Mouse (Mus musculus): Measurements from ENCODE around the gene Ctsll3. TPM values are rescaled to one million over a fixed set of nuclear protein-coding genes. Genes with fewer than 3 reads are reported as not detected.

Ctsll3 gene
- not detected in 2 replicates for polyA plus RNA-seq (2011; ENCODE audit: insufficient read depth, insufficient read length, low replicate concordance, missing spikeins)

- TF ChIP-seq CTCF (IDR thresholded peaks at IDR 0.05; ENCODE audit: control insufficient read depth, insufficient read depth, low read length) = no peak
- no peak for TF ChIP-seq POLR2A (IDR thresholded peaks at IDR 0.05; ENCODE audit: borderline replicate concordance, control insufficient read depth, low read depth, low read length)
- Histone ChIP-seq H3K4me3 (replicated peaks; ENCODE audit: control insufficient read depth, low read depth, low read length) (no peak within 1 kb of the TSS), H3K27ac (ENCODE audit: control insufficient read depth, insufficient read depth, low read depth, low read length, poor library complexity) (no peak within 1 kb of the TSS), H3K4me1 (ENCODE audit: control insufficient read depth, insufficient read depth, low read length) (no peaks in the 10 kb centered on the region)
- WGBS = 67% methylated on average over 1 of the region's 1 CpGs
Measured at GRCm38 (mm10) chr13:60802749-60803148, at the start of gene Ctsll3. Gene Ctsll3, minus strand, starts transcription at chr13:60802849.

GRCm38 (mm10) chr13:60848241-60849120, 45.8 kb upstream of the Ctsll3 start:
- H3K4me1 ChIP-seq (ENCODE audit: control insufficient read depth, insufficient read depth, low read length) = no peaks in the 10 kb centered on the region; the same call in 1 of the 2 replicates
- TF ChIP-seq POLR2A (IDR thresholded peaks at IDR 0.05; ENCODE audit: borderline replicate concordance, control insufficient read depth, low read depth, low read length) = no peak
- no peak for TF ChIP-seq CTCF (IDR thresholded peaks at IDR 0.05; ENCODE audit: control insufficient read depth, insufficient read depth, low read length)
- WGBS = 62% methylated on average over 4 of the region's 4 CpGs
- peak overlapping the region; percentile 43; the same call in 1 of the 2 replicates for H3K27ac ChIP-seq (ENCODE audit: control insufficient read depth, insufficient read depth, low read depth, low read length, poor library complexity)
- H3K4me3 ChIP-seq (replicated peaks; ENCODE audit: control insufficient read depth, low read depth, low read length) = no peak overlapping the region

DNA sequence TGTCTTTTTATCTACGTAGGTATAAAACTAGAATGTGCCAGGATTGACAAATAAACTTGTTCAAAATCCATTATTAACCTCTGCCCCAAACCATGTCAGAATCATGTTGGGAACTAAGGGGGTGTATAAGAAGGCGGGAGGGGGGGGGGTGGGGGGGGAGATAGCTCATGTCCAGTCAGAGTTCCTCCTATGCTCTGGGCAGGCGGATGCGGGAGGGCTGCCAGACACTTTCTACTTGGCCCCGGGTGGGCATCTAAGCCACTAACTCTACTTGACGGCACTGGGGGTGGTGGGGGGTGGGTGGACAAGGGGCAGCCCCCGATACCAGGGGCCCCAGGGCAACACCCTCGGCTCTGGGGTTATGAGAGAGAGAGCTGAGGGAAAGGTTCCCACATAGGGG, 40.5 kb upstream of the Ctsll3 start:
- no peaks in the 10 kb centered on the region; the same call in 1 of the 2 replicates for H3K4me1 ChIP-seq (ENCODE audit: control insufficient read depth, insufficient read depth, low read length)
- WGBS = 77% methylated on average over 8 of the region's 8 CpGs
- TF ChIP-seq POLR2A (IDR thresholded peaks at IDR 0.05; ENCODE audit: borderline replicate concordance, control insufficient read depth, low read depth, low read length) = no peak
- no peak for TF ChIP-seq CTCF (IDR thresholded peaks at IDR 0.05; ENCODE audit: control insufficient read depth, insufficient read depth, low read length)
- H3K27ac ChIP-seq (ENCODE audit: control insufficient read depth, insufficient read depth, low read depth, low read length, poor library complexity) = no peak overlapping the region
- H3K4me3 ChIP-seq (replicated peaks; ENCODE audit: control insufficient read depth, low read depth, low read length) = no peak overlapping the region

GRCm38 (mm10) chr13:60842703-60843102, 40.1 kb upstream of the Ctsll3 start:
- no peak for TF ChIP-seq POLR2A (IDR thresholded peaks at IDR 0.05; ENCODE audit: borderline replicate concordance, control insufficient read depth, low read depth, low read length)
- TF ChIP-seq CTCF (IDR thresholded peaks at IDR 0.05; ENCODE audit: control insufficient read depth, insufficient read depth, low read length) = no peak
- Histone ChIP-seq H3K27ac (ENCODE audit: control insufficient read depth, insufficient read depth, low read depth, low read length, poor library complexity) (no peak overlapping the region), H3K4me1 (ENCODE audit: control insufficient read depth, insufficient read depth, low read length) (no peaks in the 10 kb centered on the region), H3K4me3 (replicated peaks; ENCODE audit: control insufficient read depth, low read depth, low read length) (no peak overlapping the region)
- WGBS = 57% methylated on average over 6 of the region's 6 CpGs

DNA sequence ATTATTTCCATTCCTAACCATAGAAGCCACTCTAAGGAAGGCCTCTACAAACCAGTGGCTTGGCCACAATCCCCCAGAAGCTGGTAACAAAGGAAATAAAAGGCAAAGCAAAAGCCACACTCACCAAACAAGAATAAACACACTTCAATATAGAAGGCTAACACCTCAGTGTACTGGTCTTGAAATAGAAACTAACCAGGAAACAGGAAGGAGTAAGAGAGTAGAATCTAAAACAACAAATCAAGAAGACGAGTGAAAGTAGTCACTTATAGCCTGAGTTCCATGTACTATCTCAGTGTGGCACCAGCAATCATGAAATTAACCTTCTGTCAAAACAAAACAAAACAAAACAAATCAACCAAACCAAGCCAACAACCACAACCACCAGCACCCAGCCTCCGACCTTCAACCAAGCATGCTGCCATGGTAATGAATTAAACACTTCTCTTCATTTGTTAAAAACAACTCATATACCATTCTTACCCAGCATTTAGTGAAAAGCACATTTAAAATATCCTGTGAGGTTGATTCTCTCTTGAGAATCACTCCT, 36.8 kb upstream of the Ctsll3 start:
- 48% methylated on average over 2 of the region's 2 CpGs for WGBS

GRCm38 (mm10) chr13:60826052-60826451, 23.4 kb upstream of the Ctsll3 start:
- Histone ChIP-seq H3K4me3 (replicated peaks; ENCODE audit: control insufficient read depth, low read depth, low read length) (no peak overlapping the region), H3K4me1 (ENCODE audit: control insufficient read depth, insufficient read depth, low read length) (no peaks in the 10 kb centered on the region), H3K27ac (ENCODE audit: control insufficient read depth, insufficient read depth, low read depth, low read length, poor library complexity) (no peak overlapping the region)
- TF ChIP-seq POLR2A (IDR thresholded peaks at IDR 0.05; ENCODE audit: borderline replicate concordance, control insufficient read depth, low read depth, low read length) (no peak), CTCF (IDR thresholded peaks at IDR 0.05; ENCODE audit: control insufficient read depth, insufficient read depth, low read length) (no peak)
- 29% methylated on average over 3 of the region's 3 CpGs for WGBS

More for the DNA sequence above, 36.8 kb upstream of the Ctsll3 start:
- no peak for TF ChIP-seq POLR2A (IDR thresholded peaks at IDR 0.05; ENCODE audit: borderline replicate concordance, control insufficient read depth, low read depth, low read length)
- TF ChIP-seq CTCF (IDR thresholded peaks at IDR 0.05; ENCODE audit: control insufficient read depth, insufficient read depth, low read length) = no peak
- H3K4me3 ChIP-seq (replicated peaks; ENCODE audit: control insufficient read depth, low read depth, low read length) = no peak overlapping the region
- H3K27ac ChIP-seq (ENCODE audit: control insufficient read depth, insufficient read depth, low read depth, low read length, poor library complexity) = no peak overlapping the region
- no peaks in the 10 kb centered on the region for H3K4me1 ChIP-seq (ENCODE audit: control insufficient read depth, insufficient read depth, low read length)

- Histone ChIP-seq H3K4me1 (ENCODE audit: control insufficient read depth, insufficient read depth, low read length) (no peaks in the 10 kb centered on the region), H3K27ac (ENCODE audit: control insufficient read depth, insufficient read depth, low read depth, low read length, poor library complexity) (no peak overlapping the region), H3K4me3 (replicated peaks; ENCODE audit: control insufficient read depth, low read depth, low read length) (no peak overlapping the region)
- TF ChIP-seq POLR2A (IDR thresholded peaks at IDR 0.05; ENCODE audit: borderline replicate concordance, control insufficient read depth, low read depth, low read length) (no peak), CTCF (IDR thresholded peaks at IDR 0.05; ENCODE audit: control insufficient read depth, insufficient read depth, low read length) (no peak)
- WGBS = 65% methylated on average over 3 of the region's 3 CpGs
Measured at GRCm38 (mm10) chr13:60820486-60821175, 18.0 kb upstream of the Ctsll3 start.

DNA sequence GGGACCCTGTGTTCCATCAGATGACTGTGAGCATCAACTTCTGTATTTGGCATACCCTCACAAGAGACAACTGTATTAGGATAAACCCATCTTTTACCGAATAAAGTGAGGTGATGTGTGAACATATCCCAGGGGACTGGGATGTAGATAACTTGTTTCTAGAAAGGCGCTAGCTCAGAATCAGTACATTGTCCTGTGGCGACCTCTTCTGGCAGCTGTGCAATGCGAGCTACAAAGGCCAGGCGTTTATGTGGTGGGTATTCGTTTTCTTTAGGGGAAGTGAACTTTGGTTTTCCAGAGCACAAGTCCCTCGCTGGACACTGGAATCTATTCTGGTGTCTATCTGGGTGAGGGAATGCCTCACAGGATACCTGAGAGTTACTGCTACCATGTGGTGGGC, 16.8 kb upstream of the Ctsll3 start:
- 4% methylated on average over 7 of the region's 7 CpGs for WGBS
- H3K27ac ChIP-seq (ENCODE audit: control insufficient read depth, insufficient read depth, low read depth, low read length, poor library complexity) = no peak overlapping the region
- no peaks in the 10 kb centered on the region for H3K4me1 ChIP-seq (ENCODE audit: control insufficient read depth, insufficient read depth, low read length)
- TF ChIP-seq CTCF (IDR thresholded peaks at IDR 0.05; ENCODE audit: control insufficient read depth, insufficient read depth, low read length) (0 out of 2 replicates have a peak, but pooled peaks have one; percentile 24), POLR2A (IDR thresholded peaks at IDR 0.05; ENCODE audit: borderline replicate concordance, control insufficient read depth, low read depth, low read length) (no peak)
- H3K4me3 ChIP-seq (replicated peaks; ENCODE audit: control insufficient read depth, low read depth, low read length) = no peak overlapping the region
